Mouse (Mus musculus): ENCODE results near the gene Dlg2. TPM values are rescaled to one million over a fixed set of nuclear protein-coding genes. Genes with fewer than 3 reads are reported as not detected.

The Dlg2 gene
- polyA plus RNA-seq, 1 experiment from 2014 or later, result 15.5 TPM

DNA sequence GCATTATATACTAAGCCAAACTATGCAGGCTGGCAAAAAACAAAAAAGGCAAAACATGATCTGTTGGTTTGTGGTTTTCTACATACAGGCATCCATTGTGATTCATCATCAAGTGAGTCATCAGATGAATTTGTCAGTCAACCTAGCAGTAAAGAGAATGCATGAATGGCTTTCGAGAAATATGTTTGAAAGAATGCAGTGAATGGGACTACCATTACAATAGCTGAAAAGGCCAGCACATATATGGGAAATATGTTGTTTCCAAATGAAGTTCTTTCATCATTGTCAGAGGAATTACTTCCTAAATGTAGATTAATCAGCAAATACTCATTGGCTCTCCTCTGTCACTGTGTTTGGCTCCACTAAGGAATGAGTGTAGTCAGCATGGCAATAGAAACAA is 677.6 kb downstream of the Dlg2 start:
- ATAC-seq (ENCODE audit: insufficient number of reproducible peaks, insufficient read depth, low FRiP score, low TSS enrichment, low read depth), result no peak
- no peaks in the 10 kb centered on the region for H3K9me3 ChIP-seq
- 75% methylated on average over 1 of the region's 1 CpGs for WGBS

DNA sequence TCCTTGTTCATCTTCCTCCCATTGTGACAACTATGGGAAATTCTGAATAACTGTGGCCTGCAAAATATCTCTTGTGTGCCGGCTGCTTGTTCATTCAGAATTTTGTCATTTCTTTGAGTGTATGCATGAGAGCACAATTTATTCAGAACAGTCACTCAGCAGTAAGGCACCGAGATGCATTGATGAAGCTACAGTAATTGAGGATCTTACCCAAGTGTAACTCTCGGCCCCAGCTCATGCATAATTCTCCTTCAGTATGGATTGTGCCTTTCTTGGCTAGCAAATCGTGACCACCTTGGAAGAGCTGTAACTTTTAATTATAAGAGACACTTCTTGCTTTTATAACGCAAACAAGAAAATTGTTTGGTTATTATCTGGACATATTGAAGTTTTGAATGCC is 682.7 kb downstream of the Dlg2 start:
- Histone ChIP-seq H3K27ac (no peak overlapping the region), H3K9me3 (no peaks in the 10 kb centered on the region), H3K4me2 (no peak overlapping the region), H3K36me3 (no peaks in the 10 kb centered on the region), H3K4me3 (no peak overlapping the region), H3K9ac (no peak overlapping the region), H3K27me3 (no peaks in the 10 kb centered on the region), H3K4me1 (no peaks in the 10 kb centered on the region)
- WGBS, result 80% methylated on average over 5 of the region's 5 CpGs
- no peak for ATAC-seq (ENCODE audit: insufficient number of reproducible peaks, insufficient read depth, low FRiP score, low TSS enrichment, low read depth)

More for the DNA sequence above, 677.6 kb downstream of the Dlg2 start:
- H3K27me3 ChIP-seq, result no peaks in the 10 kb centered on the region
- H3K36me3 ChIP-seq, result no peaks in the 10 kb centered on the region
- no peak overlapping the region for H3K4me3 ChIP-seq
- no peaks in the 10 kb centered on the region for H3K4me1 ChIP-seq
- no peak overlapping the region for H3K27ac ChIP-seq
- H3K4me2 ChIP-seq, result no peak overlapping the region
- H3K9ac ChIP-seq, result no peak overlapping the region

DNA sequence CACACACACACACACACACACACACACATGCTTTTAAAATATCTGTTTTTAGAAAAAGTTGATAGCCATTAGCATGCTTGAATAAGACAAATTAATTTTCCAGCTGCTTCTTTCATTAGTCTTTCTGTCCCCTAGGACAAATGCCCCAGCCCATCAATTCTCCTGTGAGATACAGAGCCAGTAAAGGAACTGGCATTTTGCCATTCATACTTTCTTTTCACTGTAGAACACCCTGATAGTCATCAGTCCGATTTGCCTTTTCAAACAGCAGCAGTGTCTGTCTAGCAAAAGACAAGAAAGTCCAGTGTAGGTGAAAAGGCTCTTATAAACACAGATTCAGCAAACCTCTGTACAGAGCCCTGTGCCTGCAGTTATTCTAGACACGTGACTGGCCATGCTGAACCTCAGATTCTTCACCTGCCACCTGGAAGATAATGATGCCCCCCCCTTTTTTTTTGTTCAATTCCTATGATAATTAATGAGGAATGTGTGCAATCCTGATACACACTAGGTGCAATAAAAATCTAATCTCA is 685.2 kb downstream of the Dlg2 start:
- 73% methylated on average over 2 of the region's 2 CpGs for WGBS
- ATAC-seq (ENCODE audit: insufficient number of reproducible peaks, insufficient read depth, low FRiP score, low TSS enrichment, low read depth), result no peak
- Histone ChIP-seq H3K27me3 (no peaks in the 10 kb centered on the region), H3K4me2 (no peak overlapping the region), H3K27ac (no peak overlapping the region), H3K36me3 (no peaks in the 10 kb centered on the region), H3K4me1 (no peaks in the 10 kb centered on the region), H3K9ac (no peak overlapping the region), H3K9me3 (no peaks in the 10 kb centered on the region), H3K4me3 (no peak overlapping the region)

DNA sequence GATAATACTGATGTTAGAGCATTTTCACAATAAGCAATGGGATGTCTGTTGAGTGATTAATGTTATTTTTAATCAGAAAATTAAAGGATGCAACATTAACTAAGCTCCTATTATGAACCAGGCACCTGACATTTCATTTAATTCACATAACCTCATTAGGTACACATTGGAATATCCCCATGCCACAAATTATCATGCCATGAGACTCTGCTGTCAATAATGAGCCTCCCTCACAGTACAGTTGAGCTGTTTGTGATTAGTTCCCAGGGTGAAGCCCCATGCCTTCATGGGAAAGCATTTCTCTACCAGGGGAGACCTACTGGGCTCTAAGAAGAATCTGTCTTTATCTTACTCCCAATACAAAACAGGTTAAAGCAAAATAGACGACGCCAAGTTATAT is 697.1 kb downstream of the Dlg2 start:
- 89% methylated on average over 2 of the region's 2 CpGs for WGBS
- Histone ChIP-seq H3K4me1 (no peaks in the 10 kb centered on the region), H3K9me3 (no peaks in the 10 kb centered on the region), H3K4me3 (no peak overlapping the region), H3K27me3 (no peaks in the 10 kb centered on the region), H3K27ac (no peak overlapping the region), H3K36me3 (no peaks in the 10 kb centered on the region), H3K9ac (no peak overlapping the region), H3K4me2 (no peak overlapping the region)
- no peak for ATAC-seq (ENCODE audit: insufficient number of reproducible peaks, insufficient read depth, low FRiP score, low TSS enrichment, low read depth)

DNA sequence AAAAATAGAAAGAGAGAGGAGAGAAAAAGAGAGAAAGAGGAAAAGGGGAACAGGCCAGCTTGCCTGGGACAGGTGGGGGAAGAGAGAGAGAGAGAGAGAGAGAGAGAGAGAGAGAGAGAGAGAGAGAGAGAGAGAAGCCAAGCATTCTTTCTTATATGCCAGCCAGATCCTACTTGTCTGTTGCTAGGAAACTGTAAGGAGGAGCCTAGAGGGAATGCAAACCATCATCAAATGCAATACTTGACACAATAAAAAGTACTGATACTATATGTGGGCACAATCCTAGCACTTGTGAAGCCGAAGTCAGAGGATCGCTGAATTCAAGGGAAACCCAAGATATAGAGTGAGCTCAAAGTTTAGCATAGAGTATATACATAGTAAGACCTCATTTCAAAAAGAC is 711.7 kb downstream of the Dlg2 start:
- Histone ChIP-seq H3K9ac (no peak overlapping the region), H3K27me3 (no peaks in the 10 kb centered on the region), H3K4me2 (no peak overlapping the region), H3K36me3 (no peaks in the 10 kb centered on the region), H3K4me1 (no peaks in the 10 kb centered on the region), H3K4me3 (no peak overlapping the region), H3K27ac (no peak overlapping the region), H3K9me3 (no peaks in the 10 kb centered on the region)
- WGBS, result 97% methylated on average over 2 of the region's 2 CpGs
- ATAC-seq (ENCODE audit: insufficient number of reproducible peaks, insufficient read depth, low FRiP score, low TSS enrichment, low read depth), result no peak

DNA sequence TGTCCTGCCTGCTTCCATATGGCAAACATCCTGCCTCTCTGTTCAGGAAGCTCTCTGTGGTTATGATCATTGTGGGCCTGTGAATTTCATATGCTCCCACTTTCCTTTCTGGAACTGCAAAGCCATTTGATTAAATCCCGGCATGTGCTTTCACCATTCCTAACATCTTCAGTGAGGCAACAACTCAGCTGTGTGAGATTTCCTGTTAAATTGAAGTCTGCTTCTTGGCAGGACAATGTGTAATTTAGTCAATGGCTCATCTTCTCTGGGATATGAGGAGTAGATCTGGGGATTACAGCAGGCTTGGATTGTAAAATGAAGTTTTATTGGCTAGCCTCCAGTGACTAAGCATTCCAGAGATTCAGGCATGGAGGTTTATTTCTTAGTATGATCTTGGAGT is 722.9 kb downstream of the Dlg2 start:
- no peak for ATAC-seq (ENCODE audit: insufficient number of reproducible peaks, insufficient read depth, low FRiP score, low TSS enrichment, low read depth)
- Histone ChIP-seq H3K27me3 (no peaks in the 10 kb centered on the region), H3K9ac (no peak overlapping the region), H3K27ac (no peak overlapping the region), H3K4me1 (no peaks in the 10 kb centered on the region), H3K36me3 (no peaks in the 10 kb centered on the region), H3K4me2 (no peak overlapping the region), H3K4me3 (no peak overlapping the region), H3K9me3 (no peaks in the 10 kb centered on the region)
- WGBS, result 74% methylated on average over 1 of the region's 1 CpGs

DNA sequence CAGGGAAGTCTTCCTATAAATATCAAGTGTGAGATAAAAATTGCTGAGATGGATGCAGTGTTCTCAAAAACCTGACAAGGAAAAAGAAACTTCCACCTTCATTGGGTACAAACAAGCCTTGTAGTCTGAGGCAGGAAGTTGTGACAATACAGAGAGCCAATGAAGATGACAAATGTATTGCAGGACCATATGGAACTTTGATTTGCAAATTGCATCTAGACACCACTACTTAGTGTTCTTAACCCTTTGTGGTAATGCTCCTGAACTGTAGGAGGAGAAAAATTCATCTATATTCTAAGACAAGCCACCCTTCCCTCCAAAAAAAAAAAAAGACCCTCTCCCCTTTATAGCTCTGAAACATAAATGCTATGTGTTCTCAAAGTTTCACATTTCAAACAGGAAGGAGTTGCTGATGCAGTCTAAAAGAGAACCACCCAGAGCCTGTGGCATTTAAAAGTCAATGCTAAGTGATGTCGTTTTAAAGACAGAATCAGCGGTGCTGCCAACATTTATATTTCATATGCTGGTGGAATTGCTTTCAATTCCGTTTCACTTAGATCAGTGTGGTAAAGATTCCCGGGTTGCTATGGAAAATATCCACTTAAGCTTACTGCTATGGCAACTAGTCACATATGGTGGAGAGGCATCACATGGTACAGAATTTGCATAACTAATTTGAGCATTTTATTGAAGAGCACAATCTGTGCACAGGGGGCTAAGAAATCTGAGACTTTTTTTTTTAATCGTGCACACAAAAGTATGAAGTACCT is 731.8 kb downstream of the Dlg2 start:
- 49% methylated on average over 5 of the region's 5 CpGs for WGBS
- no peak for ATAC-seq (ENCODE audit: insufficient number of reproducible peaks, insufficient read depth, low FRiP score, low TSS enrichment, low read depth)
- H3K4me3 ChIP-seq, result no peak overlapping the region
- H3K4me1 ChIP-seq, result 0 out of 2 replicates have a peak, but pooled peaks cover 3% of the 10 kb centered on the region
- H3K9ac ChIP-seq, result no peak overlapping the region
- no peaks in the 10 kb centered on the region for H3K27me3 ChIP-seq
- no peaks in the 10 kb centered on the region for H3K36me3 ChIP-seq
- H3K9me3 ChIP-seq, result no peaks in the 10 kb centered on the region
- H3K27ac ChIP-seq, result no peak overlapping the region
- H3K4me2 ChIP-seq, result no peak overlapping the region

DNA sequence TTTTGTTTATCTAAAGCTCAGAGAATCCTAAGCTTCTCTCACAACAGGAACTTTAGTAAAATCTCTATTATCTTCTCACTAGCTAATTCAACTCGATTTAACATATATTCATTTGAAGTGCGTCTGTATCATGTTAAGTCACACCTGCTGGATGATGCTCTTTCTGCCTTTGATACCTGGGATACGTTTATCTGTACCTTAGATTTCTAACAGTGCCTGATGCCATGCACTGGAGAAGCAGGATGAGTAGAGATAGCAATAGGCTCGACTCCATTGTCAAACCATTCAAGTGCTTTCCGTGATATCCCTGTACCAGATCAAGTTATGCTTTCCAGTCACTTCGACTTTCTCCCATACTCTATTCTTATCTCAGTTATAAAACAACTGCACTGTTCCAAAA is 732.5 kb downstream of the Dlg2 start:
- 70% methylated on average over 6 of the region's 6 CpGs for WGBS
- Histone ChIP-seq H3K4me1 (0 out of 2 replicates have a peak, but pooled peaks cover 3% of the 10 kb centered on the region), H3K36me3 (no peaks in the 10 kb centered on the region), H3K4me3 (no peak overlapping the region), H3K9me3 (no peaks in the 10 kb centered on the region), H3K4me2 (no peak overlapping the region), H3K9ac (no peak overlapping the region), H3K27ac (no peak overlapping the region), H3K27me3 (no peaks in the 10 kb centered on the region)
- ATAC-seq (ENCODE audit: insufficient number of reproducible peaks, insufficient read depth, low FRiP score, low TSS enrichment, low read depth), result no peak

DNA sequence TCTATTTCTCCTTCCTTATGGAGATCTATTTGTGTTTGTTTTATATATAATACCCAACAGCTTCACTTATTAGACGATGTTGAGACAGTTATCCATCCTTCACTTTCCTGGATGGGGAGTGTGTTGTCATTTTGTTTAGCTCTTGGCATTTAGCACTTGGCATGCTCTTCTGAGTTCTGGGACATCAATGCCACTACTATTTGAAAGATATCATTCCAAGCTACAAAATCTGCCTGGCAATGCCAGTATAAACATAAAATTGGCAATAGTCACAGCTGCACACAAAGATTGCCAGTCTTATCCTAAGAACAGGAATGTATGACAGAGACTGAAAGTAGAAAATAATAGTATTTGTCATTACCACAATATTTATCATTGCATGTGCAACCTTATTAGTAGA is 735.8 kb downstream of the Dlg2 start:
- WGBS, result 89% methylated on average over 1 of the region's 1 CpGs
- Histone ChIP-seq H3K36me3 (no peaks in the 10 kb centered on the region), H3K4me3 (no peak overlapping the region), H3K9ac (no peak overlapping the region), H3K9me3 (no peaks in the 10 kb centered on the region), H3K27ac (no peak overlapping the region), H3K4me2 (no peak overlapping the region), H3K4me1 (0 out of 2 replicates have a peak, but pooled peaks cover 3% of the 10 kb centered on the region), H3K27me3 (no peaks in the 10 kb centered on the region)
- ATAC-seq (ENCODE audit: insufficient number of reproducible peaks, insufficient read depth, low FRiP score, low TSS enrichment, low read depth), result no peak

DNA sequence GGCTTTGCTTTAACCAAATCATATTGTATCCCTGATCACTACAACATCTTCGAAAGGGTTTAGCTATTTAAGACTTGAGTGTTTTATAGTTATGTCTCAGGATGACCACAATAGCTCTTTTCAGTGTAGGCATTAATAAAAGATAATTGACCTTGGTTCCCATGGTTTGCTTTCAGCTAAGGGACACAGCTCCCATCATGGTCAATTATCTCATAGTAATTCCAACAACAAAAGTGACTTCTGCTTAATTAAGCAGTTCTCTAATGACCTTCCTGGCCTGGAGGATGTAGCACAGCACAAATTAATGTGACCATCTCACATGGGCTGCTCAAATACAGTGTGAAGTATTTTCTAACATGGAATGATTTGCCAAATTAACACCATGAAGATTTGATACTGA is 738.4 kb downstream of the Dlg2 start:
- H3K4me1 ChIP-seq, result no peaks in the 10 kb centered on the region
- no peaks in the 10 kb centered on the region for H3K36me3 ChIP-seq
- no peak overlapping the region for H3K4me2 ChIP-seq
- no peak overlapping the region for H3K9ac ChIP-seq
- H3K27me3 ChIP-seq, result no peaks in the 10 kb centered on the region
- no peak for ATAC-seq (ENCODE audit: insufficient number of reproducible peaks, insufficient read depth, low FRiP score, low TSS enrichment, low read depth)
- WGBS, result 81% methylated on average over 1 of the region's 1 CpGs
- no peaks in the 10 kb centered on the region for H3K9me3 ChIP-seq
- no peak overlapping the region for H3K27ac ChIP-seq
- no peak overlapping the region for H3K4me3 ChIP-seq

DNA sequence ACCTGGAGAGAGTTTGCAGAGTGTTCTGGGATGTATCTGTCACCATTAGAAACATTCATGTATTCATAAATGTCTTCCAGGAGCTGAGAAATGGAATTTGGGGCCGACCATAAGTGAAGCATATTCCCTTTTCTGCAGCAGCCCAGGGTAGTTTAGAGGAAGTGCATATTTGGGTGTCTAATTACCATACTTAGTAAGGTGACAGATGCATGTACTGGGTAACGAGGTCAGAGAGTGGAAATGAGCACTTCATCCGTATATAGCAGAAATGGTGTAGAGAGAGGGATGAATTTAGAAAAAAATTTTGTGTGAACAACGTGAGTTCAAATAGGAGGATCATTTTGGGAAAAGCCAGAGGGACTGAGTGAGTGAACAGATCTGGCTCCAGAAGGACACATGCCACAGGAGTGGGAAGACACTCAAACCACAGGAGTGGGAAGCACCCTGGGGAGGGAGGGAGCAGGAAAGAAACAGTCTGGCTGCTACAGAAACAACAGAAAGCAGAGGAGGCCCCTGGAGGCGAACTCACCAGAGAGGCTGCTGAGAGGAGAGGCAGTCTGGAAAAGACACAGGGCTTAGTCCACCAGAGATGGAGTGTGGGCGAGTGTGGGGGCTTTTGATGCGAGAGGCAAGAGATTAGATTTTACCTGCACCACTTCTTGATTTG is 742.0 kb downstream of the Dlg2 start:
- Histone ChIP-seq H3K4me1 (no peaks in the 10 kb centered on the region), H3K9me3 (no peaks in the 10 kb centered on the region), H3K4me2 (no peak overlapping the region), H3K36me3 (no peaks in the 10 kb centered on the region), H3K27me3 (no peaks in the 10 kb centered on the region), H3K9ac (no peak overlapping the region), H3K4me3 (no peak overlapping the region), H3K27ac (no peak overlapping the region)
- no peak for ATAC-seq (ENCODE audit: insufficient number of reproducible peaks, insufficient read depth, low FRiP score, low TSS enrichment, low read depth)
- 51% methylated on average over 7 of the region's 7 CpGs for WGBS

DNA sequence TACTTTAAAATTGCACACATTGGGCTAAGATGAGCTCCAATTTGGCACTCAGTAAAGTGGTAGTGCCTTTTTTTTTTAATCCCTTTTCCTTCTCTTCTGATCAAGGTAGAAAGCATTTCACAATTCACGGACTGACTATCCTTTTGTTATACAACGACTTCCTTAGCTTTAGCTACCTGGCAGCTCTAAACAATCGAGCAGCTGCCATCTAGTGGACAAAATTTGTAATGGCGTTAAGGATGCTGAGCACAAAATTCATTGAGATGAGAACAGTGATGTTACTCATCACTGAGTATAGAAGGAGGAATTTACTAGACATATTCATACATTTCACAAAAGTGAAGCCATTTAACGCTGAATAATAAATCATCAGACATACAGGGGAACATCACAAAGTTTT is 750.0 kb downstream of the Dlg2 start:
- H3K27ac ChIP-seq, result no peak overlapping the region
- no peaks in the 10 kb centered on the region for H3K36me3 ChIP-seq
- H3K4me2 ChIP-seq, result no peak overlapping the region
- no peaks in the 10 kb centered on the region for H3K9me3 ChIP-seq
- no peak for ATAC-seq (ENCODE audit: insufficient number of reproducible peaks, insufficient read depth, low FRiP score, low TSS enrichment, low read depth)
- no peaks in the 10 kb centered on the region for H3K27me3 ChIP-seq
- H3K4me3 ChIP-seq, result no peak overlapping the region
- H3K9ac ChIP-seq, result no peak overlapping the region
- under 1% methylated on average over 5 of the region's 5 CpGs for WGBS
- no peaks in the 10 kb centered on the region for H3K4me1 ChIP-seq

Data from embryonic facial prominence, embryonic 13.5 days (tissue).